Mouse (Mus musculus) intestine, embryonic 14.5 days (tissue): ENCODE measurements around the gene Slc31a1. TPM values are rescaled to one million over a fixed set of nuclear protein-coding genes. Genes with fewer than 3 reads are reported as not detected.

ENCODE experiments used
- ATAC-seq: fragments of 200-750 bp; cut with Nextera tagmentation; replicated peaks from 2 replicates; pipeline ENCODE4 v1.8.0; 2017; ENCODE audit warnings: low read depth, moderate number of reproducible peaks, moderate TSS enrichment, moderate library complexity; ENCODE audit not compliant: low FRiP score, low TSS enrichment
- DNase-seq: peaks from one replicate; pipeline ENCODE4 v3.0.0-alpha.2; 2018; ENCODE audit warnings: low spot score
- H3K27ac ChIP-seq: fragments of 300-500 bp; sonication (generic); 2 replicates; pipeline ENCODE4 v1.5.1; 2014; ENCODE audit warnings: low read depth, mild to moderate bottlenecking, control low read depth
- H3K27me3 ChIP-seq: fragments of 300-500 bp; sonication (generic); replicated peaks from 2 replicates; pipeline ENCODE4 v1.6.1; 2014; ENCODE audit warnings: low read length, control low read depth; ENCODE audit not compliant: control insufficient read depth, insufficient read depth
- H3K36me3 ChIP-seq: fragments of 300-500 bp; sonication (generic); 2 replicates; pipeline ENCODE4 v1.6.1; 2014; ENCODE audit warnings: low read length, control low read depth; ENCODE audit not compliant: control insufficient read depth, insufficient read depth
- H3K4me1 ChIP-seq: fragments of 300-500 bp; sonication (generic); replicated peaks from 2 replicates; pipeline ENCODE4 v1.6.1; 2014; ENCODE audit warnings: low read length, control low read depth, mixed read lengths; ENCODE audit not compliant: control insufficient read depth, insufficient read depth
- H3K4me2 ChIP-seq: fragments of 300-500 bp; sonication (generic); 2 replicates; pipeline ENCODE4 v1.6.1; 2014; ENCODE audit warnings: low read length
- H3K4me3 ChIP-seq: fragments of 300-500 bp; sonication (generic); 2 replicates; pipeline ENCODE4 v1.5.1; 2014; ENCODE audit warnings: low read depth, low read length, control low read depth, mixed read lengths
- H3K9ac ChIP-seq: fragments of 300-500 bp; sonication (generic); 2 replicates; pipeline ENCODE4 v1.6.1; 2014; ENCODE audit warnings: mild to moderate bottlenecking, low read length
- H3K9me3 ChIP-seq: fragments of 300-500 bp; sonication (generic); 2 replicates; pipeline ENCODE4 v1.6.1; 2016; ENCODE audit warnings: low read length, control low read depth; ENCODE audit not compliant: control insufficient read depth
- WGBS: fragments of 180-500 bp; shearing (Covaris S2); extraction: QIAGEN DNeasy Blood & Tissue Kit; methylation state at CpG from one replicate; pipeline ENCODE4 v1.1.7; 2014; 5-methylcytosine and 5-hydroxymethylcytosine counted together
- polyA plus RNA-seq: library from polyadenylated mRNA; unstranded; fragments of >200 nt; fragmentation: Nextera tagmentation; extraction: Ambion mirVana; gene quantifications from 2 replicates; pipeline ENCODE4 v1.2.1, GENCODE M21; 2014

Gene Slc31a1
- polyA plus RNA-seq, 1 experiment from 2014 or later = 59.2 TPM

DNA sequence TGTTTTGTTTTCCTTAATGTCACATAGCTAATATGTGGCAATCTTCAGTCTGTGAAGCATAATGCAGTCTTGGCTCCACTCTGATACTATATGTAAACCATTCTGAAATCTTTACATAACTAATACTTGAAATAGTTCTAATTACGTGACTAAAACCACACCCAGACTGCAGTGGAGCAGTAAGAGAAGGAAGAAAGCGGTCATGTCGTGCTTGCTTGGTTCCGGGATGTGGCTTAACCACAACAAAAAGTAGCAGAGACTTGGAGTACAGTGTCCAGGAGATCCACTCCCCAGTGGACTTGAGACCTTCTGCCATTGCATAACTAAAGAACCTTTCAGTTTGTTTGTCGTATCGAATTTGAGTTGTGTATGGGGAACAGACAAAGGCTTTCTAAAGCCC, 7.1 kb downstream of the Slc31a1 start:
- WGBS = 95% methylated on average over 6 of the region's 6 CpGs

GRCm38 (mm10) chr4:62369091-62369490, 8.6 kb downstream of the Slc31a1 start:
- Histone ChIP-seq H3K4me2 (no peak overlapping the region), H3K4me3 (no peak overlapping the region), H3K4me1 (peaks cover 7% of the 10 kb centered on the region; the same call in 1 of the 2 replicates), H3K27me3 (no peaks in the 10 kb centered on the region), H3K9ac (no peak overlapping the region), H3K9me3 (no peaks in the 10 kb centered on the region), H3K27ac (no peak overlapping the region), H3K36me3 (no peaks in the 10 kb centered on the region)
- DNase-seq (no peak), ATAC-seq (no peak)
- WGBS = 69% methylated on average over 3 of the region's 3 CpGs

More for the DNA sequence above, 7.1 kb downstream of the Slc31a1 start:
- no peak for DNase-seq
- Histone ChIP-seq H3K4me2 (no peak overlapping the region), H3K4me1 (peaks cover 7% of the 10 kb centered on the region; the same call in 1 of the 2 replicates), H3K4me3 (no peak overlapping the region), H3K9ac (no peak overlapping the region), H3K27me3 (no peaks in the 10 kb centered on the region), H3K27ac (no peak overlapping the region), H3K9me3 (no peaks in the 10 kb centered on the region), H3K36me3 (no peaks in the 10 kb centered on the region)
- ATAC-seq = no peak

- no peak overlapping the region for H3K4me2 ChIP-seq
- no peaks in the 10 kb centered on the region for H3K9me3 ChIP-seq
- H3K36me3 ChIP-seq = no peaks in the 10 kb centered on the region
- H3K27me3 ChIP-seq = no peaks in the 10 kb centered on the region
- DNase-seq (no peak), ATAC-seq (no peak)
- no peak overlapping the region for H3K9ac ChIP-seq
- peaks cover 3% of the 10 kb centered on the region; the same call in 1 of the 2 replicates for H3K4me1 ChIP-seq
- no peak overlapping the region for H3K4me3 ChIP-seq
- no peak overlapping the region for H3K27ac ChIP-seq
- 53% methylated on average over 1 of the region's 1 CpGs for WGBS
These were observed 11.9 kb downstream of the Slc31a1 start for GRCm38 (mm10) chr4:62372410-62372809.

- H3K27ac ChIP-seq = no peak overlapping the region
- DNase-seq (no peak), ATAC-seq (no peak)
- peaks cover 3% of the 10 kb centered on the region; the same call in 1 of the 2 replicates for H3K4me1 ChIP-seq
- no peak overlapping the region for H3K9ac ChIP-seq
- 86% methylated on average over 9 of the region's 9 CpGs for WGBS
- H3K4me3 ChIP-seq = no peak overlapping the region
- no peaks in the 10 kb centered on the region for H3K36me3 ChIP-seq
- no peaks in the 10 kb centered on the region for H3K9me3 ChIP-seq
- no peaks in the 10 kb centered on the region for H3K27me3 ChIP-seq
- no peak overlapping the region for H3K4me2 ChIP-seq
These were observed 12.4 kb downstream of the Slc31a1 start for GRCm38 (mm10) chr4:62372818-62373520.

GRCm38 (mm10) chr4:62373668-62374067, 13.1 kb downstream of the Slc31a1 start:
- H3K27ac ChIP-seq = no peak overlapping the region
- no peak overlapping the region for H3K4me2 ChIP-seq
- no peaks in the 10 kb centered on the region for H3K9me3 ChIP-seq
- H3K27me3 ChIP-seq = no peaks in the 10 kb centered on the region
- H3K36me3 ChIP-seq = no peaks in the 10 kb centered on the region
- H3K9ac ChIP-seq = no peak overlapping the region
- ATAC-seq (no peak), DNase-seq (no peak)
- H3K4me1 ChIP-seq = peaks cover 3% of the 10 kb centered on the region; the same call in 1 of the 2 replicates
- H3K4me3 ChIP-seq = no peak overlapping the region
- WGBS = 60% methylated on average over 7 of the region's 7 CpGs

DNA sequence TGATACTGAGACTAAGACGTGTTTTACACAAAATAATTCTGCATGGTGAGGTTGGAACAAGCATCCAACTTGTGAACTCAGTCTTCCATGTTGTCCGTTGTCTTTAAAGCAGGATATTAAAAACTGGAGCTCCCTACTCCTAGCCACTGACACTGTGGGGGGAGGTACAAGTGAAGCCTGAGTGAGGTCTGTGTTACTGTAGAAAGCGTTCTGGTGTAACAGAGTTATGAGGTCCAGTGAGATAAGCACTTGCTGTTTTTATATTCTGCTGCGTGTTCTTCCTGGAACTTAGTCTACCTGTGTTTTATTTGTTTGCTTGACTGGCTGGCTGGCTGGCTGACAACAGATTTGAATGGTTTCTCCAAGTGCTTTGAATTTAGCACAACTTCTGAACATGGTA, 13.8 kb downstream of the Slc31a1 start:
- H3K27ac ChIP-seq = no peak overlapping the region
- no peak overlapping the region for H3K4me2 ChIP-seq

GRCm38 (mm10) chr4:62376123-62376522, 15.6 kb downstream of the Slc31a1 start:
- Histone ChIP-seq H3K27me3 (no peaks in the 10 kb centered on the region), H3K36me3 (no peaks in the 10 kb centered on the region), H3K27ac (no peak overlapping the region), H3K9me3 (no peaks in the 10 kb centered on the region), H3K4me1 (peaks cover 3% of the 10 kb centered on the region; the same call in 1 of the 2 replicates), H3K4me2 (no peak overlapping the region), H3K9ac (no peak overlapping the region), H3K4me3 (no peak overlapping the region)
- ATAC-seq (no peak), DNase-seq (no peak)
- 96% methylated on average over 2 of the region's 2 CpGs for WGBS

More for the DNA sequence above, 13.8 kb downstream of the Slc31a1 start:
- Histone ChIP-seq H3K36me3 (no peaks in the 10 kb centered on the region), H3K9ac (no peak overlapping the region), H3K9me3 (no peaks in the 10 kb centered on the region), H3K4me3 (no peak overlapping the region), H3K27me3 (no peaks in the 10 kb centered on the region), H3K4me1 (peaks cover 3% of the 10 kb centered on the region; the same call in 1 of the 2 replicates)
- no peak for DNase-seq
- 66% methylated on average over 4 of the region's 4 CpGs for WGBS
- ATAC-seq = no peak

GRCm38 (mm10) chr4:62379724-62380381, 19.3 kb downstream of the Slc31a1 start:
- WGBS = 73% methylated on average over 9 of the region's 9 CpGs
- Histone ChIP-seq H3K4me3 (no peak overlapping the region), H3K27ac (no peak overlapping the region), H3K9ac (no peak overlapping the region), H3K9me3 (no peaks in the 10 kb centered on the region), H3K4me1 (no peaks in the 10 kb centered on the region; the same call in 1 of the 2 replicates), H3K27me3 (no peaks in the 10 kb centered on the region), H3K4me2 (no peak overlapping the region), H3K36me3 (no peaks in the 10 kb centered on the region)
- DNase-seq = no peak
- ATAC-seq = no peak
